Mouse (Mus musculus): Measurements from ENCODE around the gene Arid1b.

Arid1b gene

GRCm38 (mm10) chr17:5125084-5125855, 131.1 kb downstream of the Arid1b start:
- DNase-seq = no peak

- DNase-seq = no peak
Measured at GRCm38 (mm10) chr17:5125856-5126806, 132.0 kb downstream of the Arid1b start.

- no peak for DNase-seq
Measured at GRCm38 (mm10) chr17:5129606-5130005, 135.5 kb downstream of the Arid1b start.

- no peak for DNase-seq
Measured at GRCm38 (mm10) chr17:5130116-5130515, 136.0 kb downstream of the Arid1b start.

GRCm38 (mm10) chr17:5131706-5132105, 137.6 kb downstream of the Arid1b start:
- DNase-seq = no peak

GRCm38 (mm10) chr17:5132296-5132986, 138.3 kb downstream of the Arid1b start:
- no peak for DNase-seq

- no peak for DNase-seq
Measured at GRCm38 (mm10) chr17:5132987-5133355, 138.8 kb downstream of the Arid1b start.

GRCm38 (mm10) chr17:5133831-5134230, 139.7 kb downstream of the Arid1b start:
- no peak for DNase-seq

GRCm38 (mm10) chr17:5134271-5134670, 140.1 kb downstream of the Arid1b start:
- no peak for DNase-seq

- DNase-seq = no peak
Measured at GRCm38 (mm10) chr17:5137936-5138335, 143.8 kb downstream of the Arid1b start.

- DNase-seq = no peak
Measured at GRCm38 (mm10) chr17:5138641-5139205, 144.6 kb downstream of the Arid1b start.

GRCm38 (mm10) chr17:5139553-5139952, 145.4 kb downstream of the Arid1b start:
- no peak for DNase-seq

- no peak for DNase-seq
Measured at GRCm38 (mm10) chr17:5143735-5144439, 149.8 kb downstream of the Arid1b start.

- no peak for DNase-seq
Measured at GRCm38 (mm10) chr17:5150660-5151063, 156.5 kb downstream of the Arid1b start.

- no peak for DNase-seq
Measured at GRCm38 (mm10) chr17:5151852-5152251, 157.7 kb downstream of the Arid1b start.

GRCm38 (mm10) chr17:5153461-5153860, 159.3 kb downstream of the Arid1b start:
- no peak for DNase-seq

GRCm38 (mm10) chr17:5154322-5154721, 160.2 kb downstream of the Arid1b start:
- no peak for DNase-seq

- DNase-seq = no peak
Measured at GRCm38 (mm10) chr17:5157609-5158008, 163.5 kb downstream of the Arid1b start.

- DNase-seq = no peak
Measured at GRCm38 (mm10) chr17:5162525-5162924, 168.4 kb downstream of the Arid1b start.

GRCm38 (mm10) chr17:5163251-5163826, 169.2 kb downstream of the Arid1b start:
- no peak for DNase-seq

- DNase-seq = no peak
Measured at GRCm38 (mm10) chr17:5164794-5165193, 170.7 kb downstream of the Arid1b start.
